ENCODE assay signal across 12 mouse cellular contexts in genomic region chr15:57140130-57140750, GRCm38 (mm10).
A peak's percentile ranks its signal among the peaks of the same experiment; 100 is the strongest.
DNase-seq lines count a peak whose midpoint lies in the region; ATAC-seq and TF ChIP-seq lines count a peak whose summit lies in the region.
"Had no signal": no experiment of that assay in that cellular context is flagged by ENCODE, and none has a peak within 500 bp of the region (broad histone marks: within the 10 kb centered on the region; RNA-seq: fewer than 3 reads in every experiment).

No protein-coding gene starts in this region.

- no peak overlapping the region for H3K4me3 ChIP-seq in heart, embryonic 12.5 days
- no peak overlapping the region for H3K4me3 ChIP-seq in ES-Bruce4 (ENCODE audit: low read depth, low read length)
- H3K4me3 ChIP-seq in limb, embryonic 11.5 days (ENCODE audit: low read depth, low read length), result no peak overlapping the region
- H3K4me3 ChIP-seq in hindbrain, embryonic 16.5 days (ENCODE audit: low read length), result no peak overlapping the region
- H3K4me3 ChIP-seq: layer of hippocampus, adult 2 months; liver, embryonic 15.5 days had no signal

- WGBS in heart, embryonic 12.5 days, result 29% methylated on average over 9 of the region's 9 CpGs
- WGBS in limb, embryonic 11.5 days, result 42% methylated on average over 9 of the region's 9 CpGs
- WGBS in hindbrain, embryonic 16.5 days, result 35% methylated on average over 9 of the region's 9 CpGs

- TF ChIP-seq POLR2A in ES-Bruce4 (IDR thresholded peaks at IDR 0.05; ENCODE audit: insufficient read depth, low read length), result no peak

- no peak for TF ChIP-seq CTCF in ES-Bruce4 (IDR thresholded peaks at IDR 0.05; ENCODE audit: low read depth, low read length)

- no peaks in the 10 kb centered on the region for H3K9me3 ChIP-seq in heart, embryonic 12.5 days (replicated peaks)
- H3K9me3 ChIP-seq in ES-Bruce4 (replicated peaks; ENCODE audit: control insufficient read depth, insufficient read depth, low read length, poor library complexity, severe bottlenecking), result no peaks in the 10 kb centered on the region
- H3K9me3 ChIP-seq in limb, embryonic 11.5 days (ENCODE audit: control insufficient read depth, low read length), result no peaks in the 10 kb centered on the region
- H3K9me3 ChIP-seq in hindbrain, embryonic 16.5 days (ENCODE audit: control insufficient read depth, low read length), result no peaks in the 10 kb centered on the region
- H3K9me3 ChIP-seq: liver, embryonic 15.5 days had no signal

- no peaks in the 10 kb centered on the region for H3K36me3 ChIP-seq in heart, embryonic 12.5 days
- no peaks in the 10 kb centered on the region for H3K36me3 ChIP-seq in ES-Bruce4 (ENCODE audit: control insufficient read depth, insufficient read depth, low read length, poor library complexity, severe bottlenecking)
- no peaks in the 10 kb centered on the region for H3K36me3 ChIP-seq in limb, embryonic 11.5 days (ENCODE audit: control insufficient read depth, insufficient read depth, low read length)
- H3K36me3 ChIP-seq in hindbrain, embryonic 16.5 days (ENCODE audit: control insufficient read depth, insufficient read depth, low read length), result no peaks in the 10 kb centered on the region
- H3K36me3 ChIP-seq: liver, embryonic 15.5 days had no signal

- H3K9ac ChIP-seq in heart, embryonic 12.5 days, result no peak overlapping the region
- no peak overlapping the region for H3K9ac ChIP-seq in ES-Bruce4 (ENCODE audit: low read depth, poor library complexity, severe bottlenecking)
- no peak overlapping the region for H3K9ac ChIP-seq in limb, embryonic 11.5 days (ENCODE audit: low read length)
- no peak overlapping the region for H3K9ac ChIP-seq in hindbrain, embryonic 16.5 days (ENCODE audit: low read depth, low read length)
- H3K9ac ChIP-seq: liver, embryonic 15.5 days had no signal

- H3K27me3 ChIP-seq in heart, embryonic 12.5 days (replicated peaks), result no peaks in the 10 kb centered on the region
- no peaks in the 10 kb centered on the region for H3K27me3 ChIP-seq in ES-Bruce4 (ENCODE audit: control insufficient read depth, insufficient read depth, low read length, poor library complexity, severe bottlenecking)
- no peaks in the 10 kb centered on the region for H3K27me3 ChIP-seq in limb, embryonic 11.5 days (ENCODE audit: control insufficient read depth, insufficient read depth, low read length)
- H3K27me3 ChIP-seq in hindbrain, embryonic 16.5 days (replicated peaks; ENCODE audit: control insufficient read depth, insufficient read depth, low read length), result no peaks in the 10 kb centered on the region
- H3K27me3 ChIP-seq: liver, embryonic 15.5 days had no signal

- peak; percentile 96 for TF ChIP-seq EP300 in ES-Bruce4 (IDR thresholded peaks at IDR 0.05; ENCODE audit: insufficient read depth, low read depth, low read length)

- no peak overlapping the region for H3K4me2 ChIP-seq in heart, embryonic 12.5 days
- no peak overlapping the region for H3K4me2 ChIP-seq in limb, embryonic 11.5 days (ENCODE audit: low read depth, severe bottlenecking)
- H3K4me2 ChIP-seq in hindbrain, embryonic 16.5 days (ENCODE audit: low read length), result no peak overlapping the region
- H3K4me2 ChIP-seq: liver, embryonic 15.5 days had no signal

- no peaks in the 10 kb centered on the region for H3K4me1 ChIP-seq in heart, embryonic 12.5 days (replicated peaks)
- H3K4me1 ChIP-seq in ES-Bruce4 (ENCODE audit: control insufficient read depth, insufficient read depth, low read length), result no peaks in the 10 kb centered on the region
- no peaks in the 10 kb centered on the region for H3K4me1 ChIP-seq in limb, embryonic 11.5 days (ENCODE audit: control insufficient read depth, insufficient read depth, low read length)
- no peaks in the 10 kb centered on the region for H3K4me1 ChIP-seq in hindbrain, embryonic 16.5 days (ENCODE audit: control insufficient read depth, insufficient read depth, low read depth, low read length)
- H3K4me1 ChIP-seq: liver, embryonic 15.5 days had no signal

- no peak overlapping the region for H3K27ac ChIP-seq in heart, embryonic 12.5 days (ENCODE audit: poor library complexity, severe bottlenecking)
- H3K27ac ChIP-seq in ES-Bruce4 (ENCODE audit: insufficient read depth, low read length), result peak overlapping the region; percentile 66; the same call in 1 of the 2 replicates
- H3K27ac ChIP-seq in limb, embryonic 11.5 days (replicated peaks; ENCODE audit: low read depth, low read length), result no peak overlapping the region
- no peak overlapping the region for H3K27ac ChIP-seq in hindbrain, embryonic 16.5 days (ENCODE audit: low read depth, low read length)
- H3K27ac ChIP-seq: layer of hippocampus, adult 2 months; liver, embryonic 15.5 days had no signal

- ATAC-seq in heart, embryonic 12.5 days (ENCODE audit: insufficient number of reproducible peaks, low FRiP score), result no peak
- no peak for ATAC-seq in limb, embryonic 11.5 days (ENCODE audit: insufficient number of reproducible peaks, low FRiP score, low TSS enrichment, low read depth)
- no peak for ATAC-seq in CD4-positive, CD25-positive, alpha-beta regulatory T cell, adult 4 months
- no peak for ATAC-seq in hindbrain, embryonic 16.5 days
- ATAC-seq: intestine, embryonic 16.5 days had no signal

- DNase-seq in heart, adult 11 months, result peak; percentile 89
- DNase-seq in embryo, embryonic 10.5 days (ENCODE audit: low spot score), result peak; percentile 43
- peak; percentile 29 for DNase-seq in limb, embryonic 11.5 days (ENCODE audit: low spot score)
- DNase-seq in thymus, postnatal 10 days (ENCODE audit: low spot score in 2 of 2), result no peak
- DNase-seq: cerebellum, adult 9-11 months had no signal

Comparison
In these comparisons a context has a peak if more than half of its experiments do, and no peak if none do; other contexts are left out.
1. DNase-seq: peak in heart, adult 11 months (single experiment), embryo, embryonic 10.5 days (single experiment) and limb, embryonic 11.5 days (single experiment); none in thymus, postnatal 10 days (0 of 2).